35 mouse cellular contexts compared by ENCODE assay signal in the genomic region with DNA sequence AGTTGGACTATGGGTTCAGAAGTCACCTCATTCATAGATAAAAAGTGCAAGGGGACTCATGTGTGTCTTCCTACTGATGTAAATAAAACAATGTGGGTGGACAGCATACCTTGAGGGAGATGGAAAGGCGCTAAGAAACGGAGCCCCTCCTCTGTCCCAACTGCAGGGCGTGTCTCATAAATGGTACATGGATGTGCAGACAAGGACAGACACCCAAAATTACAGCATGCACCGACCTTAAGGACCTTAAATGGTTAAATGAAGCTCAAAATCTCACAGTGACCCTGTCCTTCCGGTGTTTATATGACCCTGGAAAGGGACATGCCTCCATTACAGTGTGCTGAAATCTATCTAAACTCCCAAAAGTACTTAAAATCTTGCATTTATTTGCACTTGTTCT.
"Had no signal": no experiment of that assay in that cellular context is flagged by ENCODE, and none has a peak within 500 bp of the region (broad histone marks: within the 10 kb centered on the region; RNA-seq: fewer than 3 reads in every experiment).

No protein-coding gene starts in this region.

- H3K9ac ChIP-seq: heart, embryonic 12.5 days; heart, embryonic 13.5 days; heart, embryonic 15.5 days; hindbrain, embryonic 12.5 days; hindbrain, embryonic 13.5 days; hindbrain, embryonic 14.5 days; hindbrain, embryonic 15.5 days; kidney, embryonic 15.5 days had no signal

- H3K27ac ChIP-seq: heart, embryonic 10.5 days; heart, embryonic 13.5 days; heart, embryonic 15.5 days; hindbrain, embryonic 10.5 days; hindbrain, embryonic 12.5 days; hindbrain, embryonic 13.5 days; hindbrain, embryonic 14.5 days; hindbrain, embryonic 15.5 days; hindbrain, postnatal 0 days; kidney, embryonic 15.5 days; kidney, postnatal 0 days; layer of hippocampus, adult 2 months; left cerebral cortex, adult 2 months had no signal

- H3K4me3 ChIP-seq: heart, embryonic 10.5 days; heart, embryonic 12.5 days; heart, embryonic 13.5 days; heart, embryonic 15.5 days; hindbrain, embryonic 10.5 days; hindbrain, embryonic 12.5 days; hindbrain, embryonic 13.5 days; hindbrain, embryonic 15.5 days; kidney, embryonic 15.5 days; layer of hippocampus, adult 2 months; left cerebral cortex, adult 2 months had no signal

- H3K4me1 ChIP-seq: heart, embryonic 12.5 days; heart, embryonic 13.5 days; heart, embryonic 15.5 days; kidney, embryonic 15.5 days had no signal

- H3K36me3 ChIP-seq: heart, embryonic 10.5 days; heart, embryonic 12.5 days; heart, embryonic 13.5 days; heart, embryonic 15.5 days; hindbrain, embryonic 10.5 days; hindbrain, embryonic 12.5 days; hindbrain, embryonic 13.5 days; hindbrain, embryonic 15.5 days; kidney, embryonic 15.5 days had no signal

- DNase-seq: heart, postnatal 10 days; heart, postnatal 14 days; heart, postnatal 36 days; heart, postnatal 4 days; kidney, adult 11 months; kidney, adult 18-20 months; kidney, adult 2 months; kidney, adult 8-10 months; kidney, adult 9 months; kidney, postnatal 10 days; kidney, postnatal 14 days; kidney, postnatal 25 days; kidney, postnatal 36 days; kidney, postnatal 4 days; layer of hippocampus, adult 9-11 months; layer of hippocampus, postnatal 36 days had no signal

- H3K4me2 ChIP-seq: heart, embryonic 11.5 days; heart, embryonic 12.5 days; heart, embryonic 13.5 days; heart, embryonic 15.5 days; hindbrain, embryonic 12.5 days; hindbrain, embryonic 13.5 days; hindbrain, embryonic 14.5 days; hindbrain, embryonic 15.5 days; kidney, embryonic 15.5 days had no signal

- H3K27me3 ChIP-seq: heart, embryonic 12.5 days; heart, embryonic 13.5 days; heart, embryonic 15.5 days; hindbrain, embryonic 12.5 days; hindbrain, embryonic 13.5 days; hindbrain, embryonic 15.5 days; kidney, embryonic 15.5 days had no signal

- ATAC-seq: hindbrain, embryonic 16.5 days; hindbrain, postnatal 0 days; inflammation-experienced regulatory T-cells, adult 6 months; intestine, embryonic 16.5 days; intestine, postnatal 0 days had no signal

- H3K9me3 ChIP-seq: heart, embryonic 10.5 days; heart, embryonic 12.5 days; heart, embryonic 15.5 days; hindbrain, embryonic 13.5 days; hindbrain, embryonic 15.5 days; kidney, embryonic 15.5 days had no signal
